Mouse (Mus musculus): Measurements from ENCODE around the gene Primpol. TPM values are rescaled to one million over a fixed set of nuclear protein-coding genes. Genes with fewer than 3 reads are reported as not detected.

Gene Primpol
- polyA plus RNA-seq, 1 experiment from 2014 or later, result 11.4 TPM

GRCm38 (mm10) chr8:46618639-46619320, 1.8 kb upstream of the Primpol start:
- Histone ChIP-seq H3K9ac (peak overlapping the region; percentile 83), H3K4me1 (ENCODE audit: insufficient read depth) (peaks cover 7% of the 10 kb centered on the region; the same call in 1 of the 2 replicates), H3K4me2 (peak overlapping the region; percentile 98), H3K9me3 (ENCODE audit: low read depth, low read length) (no peaks in the 10 kb centered on the region), H3K4me3 (ENCODE audit: low read depth, low read length) (peak overlapping the region; percentile 76), H3K36me3 (ENCODE audit: insufficient read depth) (no peaks in the 10 kb centered on the region), H3K27ac (ENCODE audit: low read depth) (no peak overlapping the region), H3K27me3 (ENCODE audit: insufficient read depth, low read length) (no peaks in the 10 kb centered on the region)
- ATAC-seq (ENCODE audit: insufficient read depth) (no peak), DNase-seq (peak; percentile 42)
- 6% methylated on average over 10 of the region's 10 CpGs for WGBS
- TF ChIP-seq CTCF (IDR thresholded peaks at IDR 0.05; ENCODE audit: low read depth), result no peak

- peak; percentile 51 for ATAC-seq (ENCODE audit: insufficient read depth)
- peak overlapping the region; percentile 83 for H3K9ac ChIP-seq
- DNase-seq, result peak; percentile 43
These were observed 943 bp upstream of the Primpol start for GRCm38 (mm10) chr8:46617690-46618620.

GRCm38 (mm10) chr8:46615936-46616335, 1.1 kb downstream of the Primpol start:
- no peak overlapping the region for H3K27ac ChIP-seq (ENCODE audit: low read depth)
- WGBS, result 79% methylated on average over 8 of the region's 8 CpGs
- no peaks in the 10 kb centered on the region for H3K27me3 ChIP-seq (ENCODE audit: insufficient read depth, low read length)
- 0 out of 2 replicates have a peak overlapping the region, but pooled peaks have one; percentile 76 for H3K4me3 ChIP-seq (ENCODE audit: low read depth, low read length)
- no peaks in the 10 kb centered on the region for H3K36me3 ChIP-seq (ENCODE audit: insufficient read depth)
- H3K9ac ChIP-seq, result no peak overlapping the region
- H3K4me1 ChIP-seq (ENCODE audit: insufficient read depth), result peaks cover 7% of the 10 kb centered on the region; the same call in 1 of the 2 replicates
- no peak for ATAC-seq (ENCODE audit: insufficient read depth)
- H3K4me2 ChIP-seq, result peak overlapping the region; percentile 98; the same call in 1 of the 2 replicates
- no peak for DNase-seq
- H3K9me3 ChIP-seq (ENCODE audit: low read depth, low read length), result no peaks in the 10 kb centered on the region
- TF ChIP-seq CTCF (IDR thresholded peaks at IDR 0.05; ENCODE audit: low read depth), result no peak

More at GRCm38 (mm10) chr8:46617690-46618620, 943 bp upstream of the Primpol start:
- TF ChIP-seq CTCF (IDR thresholded peaks at IDR 0.05; ENCODE audit: low read depth), result no peak
- Histone ChIP-seq H3K36me3 (ENCODE audit: insufficient read depth) (no peaks in the 10 kb centered on the region), H3K4me2 (peak overlapping the region; percentile 98), H3K4me1 (ENCODE audit: insufficient read depth) (peaks cover 7% of the 10 kb centered on the region; the same call in 1 of the 2 replicates), H3K27me3 (ENCODE audit: insufficient read depth, low read length) (no peaks in the 10 kb centered on the region), H3K4me3 (ENCODE audit: low read depth, low read length) (peak overlapping the region; percentile 76), H3K9me3 (ENCODE audit: low read depth, low read length) (no peaks in the 10 kb centered on the region), H3K27ac (ENCODE audit: low read depth) (peak overlapping the region; percentile 93)
- under 1% methylated on average over 38 of the region's 38 CpGs for WGBS

DNA sequence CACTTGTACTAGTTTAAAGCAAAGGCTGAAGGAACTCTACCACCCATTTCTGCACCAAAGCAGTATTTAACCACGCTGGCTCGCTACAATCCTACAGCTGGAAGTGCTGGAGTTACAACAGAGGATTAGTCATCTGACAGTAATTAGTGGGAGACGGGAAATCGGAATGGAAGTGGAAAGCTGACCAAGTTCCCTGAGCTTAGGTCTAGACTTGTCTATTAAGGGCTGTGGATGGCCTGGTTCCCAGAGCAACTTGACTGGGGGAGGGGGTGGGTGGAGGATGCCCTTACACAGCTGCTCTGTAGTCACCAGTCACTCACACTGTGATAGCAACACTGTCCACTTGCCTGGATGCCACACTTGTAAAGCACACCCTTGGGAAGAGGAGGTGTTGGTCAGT, 3.6 kb downstream of the Primpol start:
- DNase-seq (peak; percentile 27), ATAC-seq (ENCODE audit: insufficient read depth) (no peak)
- H3K9me3 ChIP-seq (ENCODE audit: low read depth, low read length), result no peaks in the 10 kb centered on the region
- H3K36me3 ChIP-seq (ENCODE audit: insufficient read depth), result no peaks in the 10 kb centered on the region
- no peaks in the 10 kb centered on the region for H3K27me3 ChIP-seq (ENCODE audit: insufficient read depth, low read length)
- H3K9ac ChIP-seq, result no peak overlapping the region
- no peak for TF ChIP-seq CTCF (IDR thresholded peaks at IDR 0.05; ENCODE audit: low read depth)
- H3K27ac ChIP-seq (ENCODE audit: low read depth), result 0 out of 2 replicates have a peak overlapping the region, but pooled peaks have one; percentile 6
- H3K4me3 ChIP-seq (ENCODE audit: low read depth, low read length), result no peak overlapping the region
- no peaks in the 10 kb centered on the region for H3K4me1 ChIP-seq (ENCODE audit: insufficient read depth)
- WGBS, result 48% methylated on average over 4 of the region's 4 CpGs
- H3K4me2 ChIP-seq, result no peak overlapping the region

DNA sequence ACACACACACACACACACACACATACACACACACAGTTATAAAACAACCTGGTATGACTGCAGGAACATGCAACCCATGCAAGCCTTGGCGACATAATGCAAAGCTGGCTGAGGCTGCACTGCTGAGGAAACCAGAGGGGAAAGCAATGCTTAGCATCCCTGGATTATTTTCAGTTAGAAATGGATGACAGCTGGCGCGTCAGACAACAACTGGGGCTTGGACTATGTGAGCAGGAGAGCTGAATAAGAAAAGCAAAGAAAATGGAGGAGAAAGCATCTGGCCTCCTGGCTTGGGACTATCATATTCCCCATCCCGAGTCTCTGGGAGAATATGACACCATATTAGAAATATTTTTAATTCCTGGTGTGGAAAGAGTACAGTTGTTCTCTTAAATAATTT, 4.1 kb downstream of the Primpol start:
- WGBS, result 72% methylated on average over 4 of the region's 4 CpGs
- Histone ChIP-seq H3K9me3 (ENCODE audit: low read depth, low read length) (no peaks in the 10 kb centered on the region), H3K9ac (no peak overlapping the region), H3K4me3 (ENCODE audit: low read depth, low read length) (no peak overlapping the region), H3K4me2 (no peak overlapping the region), H3K27ac (ENCODE audit: low read depth) (no peak overlapping the region), H3K36me3 (ENCODE audit: insufficient read depth) (no peaks in the 10 kb centered on the region), H3K4me1 (ENCODE audit: insufficient read depth) (no peaks in the 10 kb centered on the region), H3K27me3 (ENCODE audit: insufficient read depth, low read length) (no peaks in the 10 kb centered on the region)
- no peak for TF ChIP-seq CTCF (IDR thresholded peaks at IDR 0.05; ENCODE audit: low read depth)
- no peak for ATAC-seq (ENCODE audit: insufficient read depth)
- DNase-seq, result no peak

- no peak for ATAC-seq (ENCODE audit: insufficient read depth)
- Histone ChIP-seq H3K9ac (no peak overlapping the region), H3K4me3 (ENCODE audit: low read depth, low read length) (no peak overlapping the region), H3K4me2 (no peak overlapping the region), H3K9me3 (ENCODE audit: low read depth, low read length) (no peaks in the 10 kb centered on the region), H3K36me3 (ENCODE audit: insufficient read depth) (0 out of 2 replicates have a peak, but pooled peaks cover 4% of the 10 kb centered on the region), H3K4me1 (ENCODE audit: insufficient read depth) (no peaks in the 10 kb centered on the region), H3K27me3 (ENCODE audit: insufficient read depth, low read length) (no peaks in the 10 kb centered on the region), H3K27ac (ENCODE audit: low read depth) (no peak overlapping the region)
- no peak for DNase-seq
- no peak for TF ChIP-seq CTCF (IDR thresholded peaks at IDR 0.05; ENCODE audit: low read depth)
- WGBS, result 69% methylated on average over 8 of the region's 8 CpGs
These were observed 5.5 kb downstream of the Primpol start for GRCm38 (mm10) chr8:46611557-46611956.

DNA sequence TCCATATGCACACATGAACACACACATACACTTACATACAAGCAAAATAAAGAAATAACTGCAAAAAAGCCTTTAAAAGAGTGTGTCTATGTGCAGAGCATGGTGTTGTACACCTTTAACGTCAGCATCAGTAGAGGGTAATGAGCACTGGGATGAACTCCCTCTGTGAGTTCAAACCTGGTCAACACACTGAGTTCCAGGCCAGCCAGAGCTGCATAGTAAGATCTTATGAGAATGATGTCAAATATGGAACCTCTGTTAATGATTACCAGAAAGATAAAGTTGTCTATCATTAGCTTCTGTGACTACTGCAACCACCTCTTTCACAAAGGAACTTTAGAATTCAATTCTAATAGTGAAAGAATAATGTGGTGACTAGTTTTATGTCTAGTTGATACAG, 10.1 kb downstream of the Primpol start:
- Histone ChIP-seq H3K36me3 (ENCODE audit: insufficient read depth) (0 out of 2 replicates have a peak, but pooled peaks cover 12% of the 10 kb centered on the region), H3K27ac (ENCODE audit: low read depth) (no peak overlapping the region), H3K4me3 (ENCODE audit: low read depth, low read length) (no peak overlapping the region), H3K9ac (no peak overlapping the region), H3K4me1 (ENCODE audit: insufficient read depth) (no peaks in the 10 kb centered on the region), H3K27me3 (ENCODE audit: insufficient read depth, low read length) (no peaks in the 10 kb centered on the region), H3K4me2 (no peak overlapping the region), H3K9me3 (ENCODE audit: low read depth, low read length) (no peaks in the 10 kb centered on the region)
- ATAC-seq (ENCODE audit: insufficient read depth) (no peak), DNase-seq (no peak)
- WGBS, result 60% methylated on average over 1 of the region's 1 CpGs
- TF ChIP-seq CTCF (IDR thresholded peaks at IDR 0.05; ENCODE audit: low read depth), result no peak

Data from lung, embryonic 14.5 days (tissue).